Mouse (Mus musculus): ENCODE measurements around the gene March2. TPM values are rescaled to one million over a fixed set of nuclear protein-coding genes. Genes with fewer than 3 reads are reported as not detected.

The March2 gene
- polyA plus RNA-seq, 1 experiment from 2014 or later = 74.6 TPM

Other genes with a start within 250 kb of the March2 start
- gene Adamts10, start 194.5 kb downstream of the March2 start, polyA plus RNA-seq (2015; fragmentation: Nextera tagmentation; extraction: Ambion mirVana) = 62.2 and 66.8 TPM in 2 replicates
- 1.5 and 1.6 TPM in 2 replicates for gene Myo1f, start 163.0 kb downstream of the March2 start, polyA plus RNA-seq (2015; fragmentation: Nextera tagmentation; extraction: Ambion mirVana)
- 68.1 and 75.1 TPM in 2 replicates for gene Zfp414, start 89.6 kb downstream of the March2 start, polyA plus RNA-seq (2015; fragmentation: Nextera tagmentation; extraction: Ambion mirVana)
- gene Pram1, start 80.6 kb downstream of the March2 start, polyA plus RNA-seq (2015; fragmentation: Nextera tagmentation; extraction: Ambion mirVana) = 0.40 TPM in 1 of 2 replicates, not detected in the other
- 190 and 198 TPM in 2 replicates for gene Hnrnpm, start 31.8 kb downstream of the March2 start, polyA plus RNA-seq (2015; fragmentation: Nextera tagmentation; extraction: Ambion mirVana)
- 503 and 519 TPM in 2 replicates for gene Rab11b, start 41.9 kb upstream of the March2 start, polyA plus RNA-seq (2015; fragmentation: Nextera tagmentation; extraction: Ambion mirVana)
- gene Angptl4, start 63.2 kb upstream of the March2 start, polyA plus RNA-seq (2015; fragmentation: Nextera tagmentation; extraction: Ambion mirVana) = 16.8 and 17.4 TPM in 2 replicates
- 49.0 and 52.6 TPM in 2 replicates for gene Kank3, start 91.8 kb upstream of the March2 start, polyA plus RNA-seq (2015; fragmentation: Nextera tagmentation; extraction: Ambion mirVana)
- 407 and 416 TPM in 2 replicates for gene Rps28, start 105.9 kb upstream of the March2 start, polyA plus RNA-seq (2015; fragmentation: Nextera tagmentation; extraction: Ambion mirVana)
- 428 and 439 TPM in 2 replicates for gene Ndufa7, start 105.9 kb upstream of the March2 start, polyA plus RNA-seq (2015; fragmentation: Nextera tagmentation; extraction: Ambion mirVana)
- 49.9 and 52.4 TPM in 2 replicates for gene Cd320, start 124.4 kb upstream of the March2 start, polyA plus RNA-seq (2015; fragmentation: Nextera tagmentation; extraction: Ambion mirVana)
- gene Gm7029, start 155.2 kb upstream of the March2 start, polyA plus RNA-seq (2015; fragmentation: Nextera tagmentation; extraction: Ambion mirVana) = not detected in 2 replicates
- gene Kifc1, start 172.0 kb upstream of the March2 start, polyA plus RNA-seq (2015; fragmentation: Nextera tagmentation; extraction: Ambion mirVana) = 1.4 and 2.8 TPM in 2 replicates
- gene Platr17, start 186.5 kb upstream of the March2 start, polyA plus RNA-seq (2015; fragmentation: Nextera tagmentation; extraction: Ambion mirVana) = 0.36 and 0.55 TPM in 2 replicates
- 55.1 and 59.7 TPM in 2 replicates for gene Daxx, start 190.7 kb upstream of the March2 start, polyA plus RNA-seq (2015; fragmentation: Nextera tagmentation; extraction: Ambion mirVana)
- 21.1 and 26.1 TPM in 2 replicates for gene Tapbp, start 197.2 kb upstream of the March2 start, polyA plus RNA-seq (2015; fragmentation: Nextera tagmentation; extraction: Ambion mirVana)
- gene Zbtb22, start 197.2 kb upstream of the March2 start, polyA plus RNA-seq (2015; fragmentation: Nextera tagmentation; extraction: Ambion mirVana) = 16.8 TPM in 2 replicates
- gene Rgl2, start 210.9 kb upstream of the March2 start, polyA plus RNA-seq (2015; fragmentation: Nextera tagmentation; extraction: Ambion mirVana) = 54.9 and 57.2 TPM in 2 replicates
- 186 and 191 TPM in 2 replicates for gene Pfdn6, start 221.7 kb upstream of the March2 start, polyA plus RNA-seq (2015; fragmentation: Nextera tagmentation; extraction: Ambion mirVana)
- gene Wdr46, start 222.0 kb upstream of the March2 start, polyA plus RNA-seq (2015; fragmentation: Nextera tagmentation; extraction: Ambion mirVana) = 19.2 TPM in 2 replicates
- gene B3galt4, start 232.8 kb upstream of the March2 start, polyA plus RNA-seq (2015; fragmentation: Nextera tagmentation; extraction: Ambion mirVana) = 15.2 and 16.6 TPM in 2 replicates
- gene Vps52, start 237.1 kb upstream of the March2 start, polyA plus RNA-seq (2015; fragmentation: Nextera tagmentation; extraction: Ambion mirVana) = 78.3 and 80.5 TPM in 2 replicates
- 620 and 627 TPM in 2 replicates for gene Rps18, start 237.3 kb upstream of the March2 start, polyA plus RNA-seq (2015; fragmentation: Nextera tagmentation; extraction: Ambion mirVana)